ENCODE assay signal across 8 mouse cellular contexts in genomic region chr17:33817969-33818643, GRCm38 (mm10). TPM values are rescaled to one million over a fixed set of nuclear protein-coding genes. Genes with fewer than 3 reads are reported as not detected.
A peak's percentile ranks its signal among the peaks of the same experiment; 100 is the strongest.
DNase-seq lines count a peak whose midpoint lies in the region; ATAC-seq and TF ChIP-seq lines count a peak whose summit lies in the region.

No protein-coding gene starts in this region.

- peak overlapping the region; percentile 76 for H3K4me2 ChIP-seq in lung, postnatal 0 days (replicated peaks; ENCODE audit: low read depth, low read length)
- H3K4me2 ChIP-seq in embryonic facial prominence, embryonic 14.5 days (ENCODE audit: low read depth, low read length) = peak overlapping the region; percentile 89
- peak overlapping the region; percentile 95 for H3K4me2 ChIP-seq in intestine, embryonic 15.5 days (replicated peaks)

- H3K27ac ChIP-seq in lung, postnatal 0 days (ENCODE audit: low read length) = peak overlapping the region; percentile 94
- H3K27ac ChIP-seq in embryonic facial prominence, embryonic 14.5 days (replicated peaks; ENCODE audit: low read depth, low read length) = peak overlapping the region; percentile 77
- H3K27ac ChIP-seq in intestine, embryonic 15.5 days = peak overlapping the region; percentile 78

- no peak; the same call in 1 of the 2 replicates for TF ChIP-seq CTCF in lung, postnatal 0 days (IDR thresholded peaks at IDR 0.05)

- H3K27me3 ChIP-seq in lung, postnatal 0 days (replicated peaks; ENCODE audit: insufficient read depth, low read length) = no peaks in the 10 kb centered on the region
- H3K27me3 ChIP-seq in embryonic facial prominence, embryonic 14.5 days (replicated peaks; ENCODE audit: control insufficient read depth, insufficient read depth, low read length) = no peaks in the 10 kb centered on the region
- no peaks in the 10 kb centered on the region for H3K27me3 ChIP-seq in intestine, embryonic 15.5 days (replicated peaks)

- no peaks in the 10 kb centered on the region for H3K9me3 ChIP-seq in lung, postnatal 0 days (ENCODE audit: low read length)
- no peaks in the 10 kb centered on the region for H3K9me3 ChIP-seq in embryonic facial prominence, embryonic 14.5 days (ENCODE audit: control insufficient read depth, low read length)
- H3K9me3 ChIP-seq in intestine, embryonic 15.5 days = no peaks in the 10 kb centered on the region

- DNase-seq in lung, postnatal 0 days (ENCODE audit: low spot score) = peak; percentile 43
- no peak for DNase-seq in lung, adult 18-20 months
- peak; percentile 16 for DNase-seq in embryonic facial prominence, embryonic 14.5 days (ENCODE audit: low spot score)
- no peak for DNase-seq in right cerebral cortex, postnatal 25 days
- DNase-seq in thymus, postnatal 4 days = no peak
- DNase-seq in adrenal gland, postnatal 10 days = no peak

- H3K4me3 ChIP-seq in lung, postnatal 0 days (ENCODE audit: low read depth, low read length) = peak overlapping the region; percentile 45
- H3K4me3 ChIP-seq in embryonic facial prominence, embryonic 14.5 days (ENCODE audit: low read depth, low read length) = peak overlapping the region; percentile 55
- peak overlapping the region; percentile 54 for H3K4me3 ChIP-seq in intestine, embryonic 15.5 days (replicated peaks)

- peak overlapping the region; percentile 51 for H3K9ac ChIP-seq in lung, postnatal 0 days (replicated peaks; ENCODE audit: low read depth)
- peak overlapping the region; percentile 72 for H3K9ac ChIP-seq in embryonic facial prominence, embryonic 14.5 days (ENCODE audit: low read depth, low read length)
- peak overlapping the region; percentile 73 for H3K9ac ChIP-seq in intestine, embryonic 15.5 days

- peaks cover 22% of the 10 kb centered on the region; the same call in 1 of the 2 replicates for H3K36me3 ChIP-seq in lung, postnatal 0 days (ENCODE audit: insufficient read depth, low read length)
- H3K36me3 ChIP-seq in embryonic facial prominence, embryonic 14.5 days (ENCODE audit: control insufficient read depth, insufficient read depth, low read length) = peaks cover 45% of the 10 kb centered on the region
- H3K36me3 ChIP-seq in intestine, embryonic 15.5 days = peaks cover 26% of the 10 kb centered on the region

- TF ChIP-seq EP300 in lung, postnatal 0 days (IDR thresholded peaks at IDR 0.05) = no peak

- ATAC-seq in lung, postnatal 0 days = peak; percentile 2; the same call in 1 of the 2 replicates
- peak; percentile 41; the same call in 1 of the 2 replicates for ATAC-seq in embryonic facial prominence, embryonic 14.5 days (ENCODE audit: low read depth)
- ATAC-seq in intestine, embryonic 15.5 days = peak; percentile 42
- ATAC-seq in monocyte, adult 5-6 weeks (replicated peaks; ENCODE audit: insufficient number of reproducible peaks, low FRiP score, low TSS enrichment, poor library complexity, severe bottlenecking) = peak; percentile 7; the same call in 1 of the 2 replicates

- H3K4me1 ChIP-seq in lung, postnatal 0 days (ENCODE audit: insufficient read depth, low read depth, low read length) = peaks cover 23% of the 10 kb centered on the region; the same call in 1 of the 2 replicates
- H3K4me1 ChIP-seq in embryonic facial prominence, embryonic 14.5 days (ENCODE audit: control insufficient read depth, insufficient read depth, low read length) = peaks cover 9% of the 10 kb centered on the region
- peaks cover 24% of the 10 kb centered on the region for H3K4me1 ChIP-seq in intestine, embryonic 15.5 days (replicated peaks)

- 20% methylated on average over 33 of the region's 33 CpGs for WGBS in lung, postnatal 0 days
- 19% methylated on average over 33 of the region's 33 CpGs for WGBS in embryonic facial prominence, embryonic 14.5 days
- WGBS in intestine, embryonic 15.5 days = 19% methylated on average over 33 of the region's 33 CpGs

RNA-seq across cellular contexts. Expression of gene Rps28, which starts 6.3 kb away (rescaled TPM):
- polyA plus RNA-seq in lung, postnatal 0 days (2015; fragmentation: Nextera tagmentation; extraction: Ambion mirVana) = 906 and 1,023 TPM in 2 replicates
- polyA plus RNA-seq in embryonic facial prominence, embryonic 14.5 days (2014; fragmentation: Nextera tagmentation; extraction: Ambion mirVana) = 1,198 and 1,307 TPM in 2 replicates
- polyA plus RNA-seq in intestine, embryonic 15.5 days (2015; fragmentation: Nextera tagmentation; extraction: Ambion mirVana) = 1,025 and 1,054 TPM in 2 replicates
- 887 to 1,482 TPM (median 1,008 TPM) in 3 replicates for total RNA-seq in monocyte, adult 5-6 weeks (2017)
- total RNA-seq in adrenal gland, postnatal 10 days (2021) = 1,000 to 10,000 TPM; 1,671 to 1,675 TPM

RNA-seq across cellular contexts. Expression of gene Ndufa7, which starts 6.3 kb away (rescaled TPM):
- 455 and 501 TPM in 2 replicates for polyA plus RNA-seq in lung, postnatal 0 days (2015; fragmentation: Nextera tagmentation; extraction: Ambion mirVana)
- polyA plus RNA-seq in embryonic facial prominence, embryonic 14.5 days (2014; fragmentation: Nextera tagmentation; extraction: Ambion mirVana) = 479 and 488 TPM in 2 replicates
- 492 and 540 TPM in 2 replicates for polyA plus RNA-seq in intestine, embryonic 15.5 days (2015; fragmentation: Nextera tagmentation; extraction: Ambion mirVana)
- 107 to 131 TPM (median 117 TPM) in 3 replicates for total RNA-seq in monocyte, adult 5-6 weeks (2017)
- total RNA-seq in adrenal gland, postnatal 10 days (2021) = 100 to 1,000 TPM; 564 to 570 TPM

RNA-seq across cellular contexts. Expression of gene Kank3, which starts 7.8 kb away (rescaled TPM):
- 186 and 211 TPM in 2 replicates for polyA plus RNA-seq in lung, postnatal 0 days (2015; fragmentation: Nextera tagmentation; extraction: Ambion mirVana)
- 38.7 and 39.4 TPM in 2 replicates for polyA plus RNA-seq in embryonic facial prominence, embryonic 14.5 days (2014; fragmentation: Nextera tagmentation; extraction: Ambion mirVana)
- 23.0 and 30.5 TPM in 2 replicates for polyA plus RNA-seq in intestine, embryonic 15.5 days (2015; fragmentation: Nextera tagmentation; extraction: Ambion mirVana)
- 8.6 to 12.3 TPM (median 10.3 TPM) in 3 replicates for total RNA-seq in monocyte, adult 5-6 weeks (2017)
- 100 to 1,000 TPM in 1 of 2 experiments, 10 to 100 TPM in 1; 85.3 to 108 TPM for total RNA-seq in adrenal gland, postnatal 10 days (2021)

RNA-seq across cellular contexts. Expression of gene Cd320, which starts 24.8 kb away (rescaled TPM):
- 37.6 and 39.3 TPM in 2 replicates for polyA plus RNA-seq in lung, postnatal 0 days (2015; fragmentation: Nextera tagmentation; extraction: Ambion mirVana)
- 60.5 and 62.3 TPM in 2 replicates for polyA plus RNA-seq in embryonic facial prominence, embryonic 14.5 days (2014; fragmentation: Nextera tagmentation; extraction: Ambion mirVana)
- 53.3 and 61.3 TPM in 2 replicates for polyA plus RNA-seq in intestine, embryonic 15.5 days (2015; fragmentation: Nextera tagmentation; extraction: Ambion mirVana)
- total RNA-seq in monocyte, adult 5-6 weeks (2017) = 1.1 to 1.5 TPM in 2 of 3 replicates, not detected in the other
- total RNA-seq in adrenal gland, postnatal 10 days (2021) = 10 to 100 TPM; 29.6 to 39.4 TPM

RNA-seq across cellular contexts. Expression of gene Angptl4, which starts 36.5 kb away (rescaled TPM):
- polyA plus RNA-seq in lung, postnatal 0 days (2015; fragmentation: Nextera tagmentation; extraction: Ambion mirVana) = 125 and 137 TPM in 2 replicates
- polyA plus RNA-seq in embryonic facial prominence, embryonic 14.5 days (2014; fragmentation: Nextera tagmentation; extraction: Ambion mirVana) = 35.7 and 52.1 TPM in 2 replicates
- polyA plus RNA-seq in intestine, embryonic 15.5 days (2015; fragmentation: Nextera tagmentation; extraction: Ambion mirVana) = 20.7 and 23.4 TPM in 2 replicates
- total RNA-seq in monocyte, adult 5-6 weeks (2017) = 0.29 to 1.2 TPM in 2 of 3 replicates, not detected in the other
- 100 to 1,000 TPM; 156 to 168 TPM for total RNA-seq in adrenal gland, postnatal 10 days (2021)

Comparison
In these comparisons a context has a peak if more than half of its experiments do, and no peak if none do; other contexts are left out.
1. DNase-seq: peak in lung, postnatal 0 days (single experiment) and embryonic facial prominence, embryonic 14.5 days (single experiment); none in lung, adult 18-20 months (0 of 2), right cerebral cortex, postnatal 25 days (single experiment), thymus, postnatal 4 days (single experiment) and adrenal gland, postnatal 10 days (single experiment).
2. Peak in every context shown above with its lines, with median percentiles within 50 percentile points of each other: ATAC-seq, H3K27ac ChIP-seq, H3K4me2 ChIP-seq, H3K4me3 ChIP-seq and H3K9ac ChIP-seq.